ENCODE assay signal across 8 mouse cellular contexts in the genomic region with DNA sequence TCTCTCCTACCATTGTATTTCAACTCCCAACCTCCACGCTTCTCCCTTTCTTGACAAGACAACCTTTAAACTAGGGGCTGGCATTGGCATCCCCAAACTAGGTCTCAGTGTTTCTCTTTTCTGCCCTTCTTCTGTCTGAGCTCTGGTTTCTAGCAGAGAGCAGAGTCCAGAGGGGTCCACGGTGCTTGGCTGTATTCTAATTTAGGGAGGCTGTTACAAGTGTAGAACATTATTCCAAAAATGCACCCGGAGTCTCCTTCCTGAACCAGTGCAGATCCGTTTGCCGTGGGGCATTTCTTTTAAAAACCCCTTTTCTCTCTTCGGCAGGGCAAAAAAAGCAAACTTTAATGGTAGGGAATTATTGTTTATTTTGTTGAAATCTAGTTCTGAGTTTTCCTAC. TPM values are rescaled to one million over a fixed set of nuclear protein-coding genes. Genes with fewer than 3 reads are reported as not detected.
A peak's percentile ranks its signal among the peaks of the same experiment; 100 is the strongest.
DNase-seq lines count a peak whose midpoint lies in the region; ATAC-seq and TF ChIP-seq lines count a peak whose summit lies in the region.

No protein-coding gene starts in this region.

- no peak overlapping the region; the same call in 1 of the 2 replicates for H3K9ac ChIP-seq in neural tube, embryonic 14.5 days (replicated peaks; ENCODE audit: low read depth, low read length)

- H3K4me2 ChIP-seq in neural tube, embryonic 14.5 days (ENCODE audit: low read depth, low read length), result peak overlapping the region; percentile 64

- peaks cover 44% of the 10 kb centered on the region for H3K4me1 ChIP-seq in testis, adult 2 months (ENCODE audit: control insufficient read depth, insufficient read depth, low read length)
- H3K4me1 ChIP-seq in limb, embryonic 10.5 days, result peaks cover 75% of the 10 kb centered on the region
- peaks cover 43% of the 10 kb centered on the region for H3K4me1 ChIP-seq in neural tube, embryonic 14.5 days (ENCODE audit: control insufficient read depth, insufficient read depth, low read length)

- no peaks in the 10 kb centered on the region for H3K9me3 ChIP-seq in limb, embryonic 10.5 days (replicated peaks)
- no peaks in the 10 kb centered on the region for H3K9me3 ChIP-seq in neural tube, embryonic 14.5 days (ENCODE audit: control insufficient read depth, low read length)

- TF ChIP-seq POLR2A in testis, adult 2 months (IDR thresholded peaks at IDR 0.05; ENCODE audit: control insufficient read depth, low read depth, low read length), result no peak

- DNase-seq in cerebellum, postnatal 25 days, result peak; percentile 38 to 53
- DNase-seq in cerebellum, postnatal 4 days (ENCODE audit: low spot score in 2 of 2), result no peak
- no peak for DNase-seq in testis, postnatal 10 days (ENCODE audit: low spot score)
- peak; percentile 56 for DNase-seq in limb, embryonic 10.5 days (ENCODE audit: low spot score)
- DNase-seq in frontal cortex, postnatal 25 days (ENCODE audit: low spot score in 2 of 2), result no peak
- no peak for DNase-seq in cerebellum, adult 9-10 months

- no peak for TF ChIP-seq CTCF in testis, adult 2 months (IDR thresholded peaks at IDR 0.05; ENCODE audit: control insufficient read depth, insufficient read depth, insufficient replicate concordance, low read depth, low read length)

- WGBS in limb, embryonic 10.5 days, result 2% methylated on average over 6 of the region's 6 CpGs
- 1% methylated on average over 6 of the region's 6 CpGs for WGBS in neural tube, embryonic 14.5 days

- H3K4me3 ChIP-seq in testis, adult 2 months (ENCODE audit: control insufficient read depth, low read depth, low read length), result 0 out of 2 replicates have a peak overlapping the region, but pooled peaks have one; percentile 5
- H3K4me3 ChIP-seq in limb, embryonic 10.5 days, result peak overlapping the region; percentile 92
- peak overlapping the region; percentile 100 for H3K4me3 ChIP-seq in neural tube, embryonic 14.5 days (ENCODE audit: low read depth, low read length)

- no peaks in the 10 kb centered on the region for H3K36me3 ChIP-seq in testis, adult 2 months (ENCODE audit: control insufficient read depth, insufficient read depth, low read length)
- H3K36me3 ChIP-seq in limb, embryonic 10.5 days, result peaks cover 24% of the 10 kb centered on the region
- H3K36me3 ChIP-seq in neural tube, embryonic 14.5 days (ENCODE audit: control insufficient read depth, insufficient read depth, low read length), result peaks cover 2% of the 10 kb centered on the region; the same call in 1 of the 2 replicates

- no peaks in the 10 kb centered on the region for H3K27me3 ChIP-seq in testis, adult 2 months (ENCODE audit: control insufficient read depth, insufficient read depth, low read length)
- H3K27me3 ChIP-seq in limb, embryonic 10.5 days (ENCODE audit: low read depth, poor library complexity, severe bottlenecking), result no peaks in the 10 kb centered on the region
- no peaks in the 10 kb centered on the region for H3K27me3 ChIP-seq in neural tube, embryonic 14.5 days (ENCODE audit: control insufficient read depth, insufficient read depth, low read length)

- peak overlapping the region; percentile 83 for H3K27ac ChIP-seq in testis, adult 2 months (ENCODE audit: control insufficient read depth, insufficient read depth, low read depth, low read length)
- H3K27ac ChIP-seq in limb, embryonic 10.5 days, result peak overlapping the region; percentile 99
- peak overlapping the region; percentile 99 for H3K27ac ChIP-seq in neural tube, embryonic 14.5 days (ENCODE audit: low read depth, low read length)

- ATAC-seq in neural tube, embryonic 14.5 days (ENCODE audit: low read depth), result no peak

RNA-seq across cellular contexts. Expression of gene Ssbp3, which starts 0.7 kb away (rescaled TPM):
- polyA plus RNA-seq in testis, adult 2 months (2012; rRNA removed), result 38.3 and 44.1 TPM in 2 replicates
- 225 and 250 TPM in 2 replicates for polyA plus RNA-seq in limb, embryonic 10.5 days (2016; fragmentation: Nextera tagmentation; extraction: Ambion mirVana)
- polyA plus RNA-seq in neural tube, embryonic 14.5 days (2014; fragmentation: Nextera tagmentation; extraction: Ambion mirVana), result 106 and 112 TPM in 2 replicates

Comparison
In these comparisons a context has a peak if more than half of its experiments do, and no peak if none do; other contexts are left out.
1. DNase-seq: peak in cerebellum, postnatal 25 days (2 of 2) and limb, embryonic 10.5 days (single experiment); none in cerebellum, postnatal 4 days (0 of 2), testis, postnatal 10 days (single experiment), frontal cortex, postnatal 25 days (0 of 2) and cerebellum, adult 9-10 months (single experiment).
2. H3K4me3 ChIP-seq: peak in every context shown above with its lines; median percentile 100 in neural tube, embryonic 14.5 days; 92 in limb, embryonic 10.5 days; 5 in testis, adult 2 months.
3. Peak in every context shown above with its lines, with median percentiles within 50 percentile points of each other: H3K27ac ChIP-seq.